9 mouse cellular contexts compared by ENCODE assay signal in the genomic region with DNA sequence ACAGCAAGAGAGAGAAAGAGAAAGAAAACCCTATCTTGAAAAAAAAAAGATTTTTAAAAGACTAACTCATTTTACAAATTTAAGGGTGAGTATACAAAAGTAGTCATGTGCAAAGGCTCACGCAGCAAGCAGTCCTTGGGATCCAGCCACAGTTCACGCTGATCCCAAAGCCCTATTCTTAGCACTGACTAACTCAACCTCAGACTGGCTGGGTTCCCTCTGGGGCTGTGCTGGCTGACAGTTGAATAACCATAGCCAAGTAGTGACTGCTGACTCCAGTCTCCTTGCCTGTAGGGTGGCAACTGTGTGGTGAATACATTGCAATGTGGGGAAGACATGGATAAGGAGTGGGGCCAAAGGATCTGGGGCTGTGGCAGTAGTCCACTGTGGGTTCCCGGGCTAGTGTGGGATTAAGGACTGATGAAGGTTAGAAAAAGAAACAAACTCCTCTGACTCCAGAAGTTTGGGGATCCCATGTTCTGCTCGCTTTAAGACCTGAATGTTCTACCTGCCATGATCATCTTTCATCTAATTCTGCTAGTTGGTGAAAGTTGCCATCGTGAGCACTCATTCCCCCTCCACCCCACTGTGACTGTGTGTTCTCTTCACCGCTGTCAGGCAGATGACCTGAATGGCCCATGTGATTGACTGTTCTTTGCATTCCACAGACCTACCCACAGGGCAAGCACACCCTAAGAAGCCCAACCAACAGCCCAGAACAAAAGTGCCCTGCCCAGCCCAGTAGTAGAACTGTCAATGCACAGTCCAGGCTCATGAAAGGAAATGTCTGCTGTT. TPM values are rescaled to one million over a fixed set of nuclear protein-coding genes. Genes with fewer than 3 reads are reported as not detected.
DNase-seq lines count a peak whose midpoint lies in the region; ATAC-seq and TF ChIP-seq lines count a peak whose summit lies in the region.
"Had no signal": no experiment of that assay in that cellular context is flagged by ENCODE, and none has a peak within 500 bp of the region (broad histone marks: within the 10 kb centered on the region; RNA-seq: fewer than 3 reads in every experiment).

No protein-coding gene starts in this region.

- H3K79me2 ChIP-seq in myocyte (ENCODE audit: control insufficient read depth, insufficient read depth) = no peaks in the 10 kb centered on the region

- no peak overlapping the region for H3K4me2 ChIP-seq in heart, embryonic 14.5 days (ENCODE audit: low read length)
- peak overlapping the region; percentile 41 for H3K4me2 ChIP-seq in myocyte (ENCODE audit: low read depth)
- no peak overlapping the region for H3K4me2 ChIP-seq in midbrain, embryonic 13.5 days (replicated peaks)
- no peak overlapping the region for H3K4me2 ChIP-seq in midbrain, embryonic 14.5 days (ENCODE audit: low read length)

- H3K9me3 ChIP-seq in heart, embryonic 14.5 days (ENCODE audit: control insufficient read depth, low read length) = no peaks in the 10 kb centered on the region
- H3K9me3 ChIP-seq in embryonic facial prominence, embryonic 10.5 days = no peaks in the 10 kb centered on the region
- H3K9me3 ChIP-seq in midbrain, embryonic 13.5 days = no peaks in the 10 kb centered on the region
- no peaks in the 10 kb centered on the region for H3K9me3 ChIP-seq in midbrain, embryonic 14.5 days (ENCODE audit: control insufficient read depth, low read length)

- peaks cover 53% of the 10 kb centered on the region for H3K36me3 ChIP-seq in heart, embryonic 14.5 days (ENCODE audit: control insufficient read depth, insufficient read depth, low read length)
- H3K36me3 ChIP-seq in myocyte (ENCODE audit: control insufficient read depth, insufficient read depth) = peaks cover 9% of the 10 kb centered on the region
- H3K36me3 ChIP-seq in embryonic facial prominence, embryonic 10.5 days (replicated peaks) = no peaks in the 10 kb centered on the region
- H3K36me3 ChIP-seq in midbrain, embryonic 13.5 days = peaks cover 5% of the 10 kb centered on the region; the same call in 1 of the 2 replicates
- no peaks in the 10 kb centered on the region for H3K36me3 ChIP-seq in midbrain, embryonic 14.5 days (ENCODE audit: control insufficient read depth, insufficient read depth, low read length)

- H3K4me1 ChIP-seq in lung, adult 2 months (ENCODE audit: control insufficient read depth, insufficient read depth, low read length) = no peaks in the 10 kb centered on the region; the same call in 1 of the 2 replicates
- H3K4me1 ChIP-seq in brown adipose tissue, adult 24 weeks (ENCODE audit: control insufficient read depth, insufficient read depth, insufficient read length, low read length) = peaks cover 21% of the 10 kb centered on the region
- H3K4me1 ChIP-seq in heart, embryonic 14.5 days (ENCODE audit: control insufficient read depth in 2 of 2, insufficient read depth in 2 of 2, low read length in 2 of 2) = peaks cover 7 to 18% of the 10 kb centered on the region in 2 experiments
- peaks cover 8% of the 10 kb centered on the region for H3K4me1 ChIP-seq in embryonic facial prominence, embryonic 10.5 days
- H3K4me1 ChIP-seq in midbrain, embryonic 13.5 days (replicated peaks) = peaks cover 8% of the 10 kb centered on the region
- peaks cover 5% of the 10 kb centered on the region; the same call in 1 of the 2 replicates for H3K4me1 ChIP-seq in midbrain, embryonic 14.5 days (ENCODE audit: control insufficient read depth, insufficient read depth, low read length)

- no peak overlapping the region for H3ac ChIP-seq in myocyte (ENCODE audit: control insufficient read depth, insufficient read length)

- no peak overlapping the region for H3K4me3 ChIP-seq in lung, adult 2 months (replicated peaks; ENCODE audit: extremely low read depth, low read depth, low read length)
- no peak overlapping the region for H3K4me3 ChIP-seq in brown adipose tissue, adult 24 weeks (ENCODE audit: insufficient read depth, low read depth, low read length)
- H3K4me3 ChIP-seq in heart, embryonic 14.5 days (ENCODE audit: control insufficient read depth in 1 of 2, insufficient read depth in 1 of 2, low read depth in 1 of 2, low read length in 2 of 2) = no peak overlapping the region
- H3K4me3 ChIP-seq in myocyte = no peak overlapping the region
- no peak overlapping the region for H3K4me3 ChIP-seq in embryonic facial prominence, embryonic 10.5 days
- no peak overlapping the region for H3K4me3 ChIP-seq in midbrain, embryonic 13.5 days (replicated peaks)
- no peak overlapping the region for H3K4me3 ChIP-seq in midbrain, embryonic 14.5 days (replicated peaks; ENCODE audit: low read depth, low read length)

- DNase-seq in lung, adult 18-20 months = peak; percentile 50 to 57
- no peak for DNase-seq in lung, adult 2 months
- DNase-seq in embryonic facial prominence, embryonic 10.5 days (ENCODE audit: low spot score) = no peak
- no peak for DNase-seq in midbrain, embryonic 14.5 days
- DNase-seq: kidney, postnatal 10 days had no signal

- no peak for TF ChIP-seq CTCF in lung, adult 2 months (IDR thresholded peaks at IDR 0.05; ENCODE audit: insufficient read depth, low read length)

- no peak for TF ChIP-seq POLR2A in lung, adult 2 months (IDR thresholded peaks at IDR 0.05; ENCODE audit: borderline replicate concordance, extremely low read depth, low read depth, low read length)
- no peak for TF ChIP-seq POLR2A in myocyte (IDR thresholded peaks at IDR 0.05; ENCODE audit: insufficient read length, low read depth)

- no peaks in the 10 kb centered on the region for H3K27me3 ChIP-seq in heart, embryonic 14.5 days (ENCODE audit: control insufficient read depth, insufficient read depth, low read length)
- no peaks in the 10 kb centered on the region for H3K27me3 ChIP-seq in myocyte (ENCODE audit: control insufficient read depth, insufficient read depth, insufficient read length)
- no peaks in the 10 kb centered on the region for H3K27me3 ChIP-seq in embryonic facial prominence, embryonic 10.5 days (replicated peaks; ENCODE audit: low read depth, poor library complexity, severe bottlenecking)
- no peaks in the 10 kb centered on the region for H3K27me3 ChIP-seq in midbrain, embryonic 13.5 days
- no peaks in the 10 kb centered on the region for H3K27me3 ChIP-seq in midbrain, embryonic 14.5 days (ENCODE audit: control insufficient read depth, insufficient read depth, low read length)

- H3K27ac ChIP-seq in brown adipose tissue, adult 24 weeks (replicated peaks; ENCODE audit: low read depth, low read length) = peak overlapping the region; percentile 90
- peak overlapping the region; percentile 74 for H3K27ac ChIP-seq in heart, embryonic 14.5 days (replicated peaks in 1 of 2; ENCODE audit: control insufficient read depth in 1 of 2, insufficient read depth in 1 of 2, low read depth in 2 of 2, low read length in 2 of 2)
- no peak overlapping the region for H3K27ac ChIP-seq in embryonic facial prominence, embryonic 10.5 days (replicated peaks)
- H3K27ac ChIP-seq in midbrain, embryonic 13.5 days = no peak overlapping the region
- H3K27ac ChIP-seq in midbrain, embryonic 14.5 days (replicated peaks; ENCODE audit: low read depth, low read length) = no peak overlapping the region

- H3K9ac ChIP-seq in heart, embryonic 14.5 days (ENCODE audit: low read length) = peak overlapping the region; percentile 25; the same call in 1 of the 2 replicates
- no peak overlapping the region for H3K9ac ChIP-seq in midbrain, embryonic 13.5 days (replicated peaks)
- no peak overlapping the region for H3K9ac ChIP-seq in midbrain, embryonic 14.5 days (replicated peaks; ENCODE audit: low read length)

- 74% methylated on average over 6 of the region's 6 CpGs for WGBS in lung, adult 2 months
- WGBS in heart, embryonic 14.5 days = 67% methylated on average over 6 of the region's 6 CpGs
- 79% methylated on average over 6 of the region's 6 CpGs for WGBS in embryonic facial prominence, embryonic 10.5 days
- 83% methylated on average over 6 of the region's 6 CpGs for WGBS in midbrain, embryonic 13.5 days
- WGBS in midbrain, embryonic 14.5 days = 87% methylated on average over 6 of the region's 6 CpGs

- ATAC-seq in heart, embryonic 14.5 days (ENCODE audit: insufficient number of reproducible peaks, insufficient read depth, low FRiP score, low read depth) = 0 out of 2 replicates have a peak, but pooled peaks have one; percentile 11
- ATAC-seq in midbrain, embryonic 13.5 days = no peak
- no peak for ATAC-seq in midbrain, embryonic 14.5 days (ENCODE audit: low FRiP score, low TSS enrichment)

TF ChIP-seq in myocyte, 11 proteins besides CTCF, POLR2A, EP300 and RAD21:
- TF ChIP-seq MYOD1 (IDR thresholded peaks at IDR 0.05; ENCODE audit: control insufficient read depth in 1 of 3, insufficient read length in 2 of 3, low read depth in 2 of 3) = peak in 1 of 3 experiments; percentile 28
- no peak for TF ChIP-seq MAX (IDR thresholded peaks at IDR 0.05; ENCODE audit: low read depth)

RNA-seq across cellular contexts. Expression of a gene that starts 2.2 kb away (rescaled TPM):
- polyA plus RNA-seq in lung, adult 2 months (2012; rRNA removed) = 6.6 and 9.5 TPM in 2 replicates
- polyA plus RNA-seq in brown adipose tissue, adult 24 weeks (2012; ENCODE audit: insufficient read depth, insufficient read length, missing spikeins) = 7.1 and 12.7 TPM in 2 replicates
- polyA plus RNA-seq in heart, embryonic 14.5 days (2014; fragmentation: Nextera tagmentation; extraction: Ambion mirVana) = 10.1 and 14.4 TPM in 2 replicates
- 14.7 TPM for polyA plus RNA-seq in myocyte (2012; fragmentation: generic; extraction: Trizol)
- polyA plus RNA-seq in embryonic facial prominence, embryonic 10.5 days (2016; fragmentation: Nextera tagmentation; extraction: Ambion mirVana) = 15.1 and 15.8 TPM in 2 replicates
- polyA plus RNA-seq in midbrain, embryonic 13.5 days (2015; fragmentation: Nextera tagmentation; extraction: Ambion mirVana) = 15.2 and 15.4 TPM in 2 replicates
- 11.0 and 22.9 TPM in 2 replicates for polyA plus RNA-seq in midbrain, embryonic 14.5 days (2014; fragmentation: Nextera tagmentation; extraction: Ambion mirVana)

RNA-seq across cellular contexts. Expression of a gene that starts 32.9 kb away (rescaled TPM):
- 22.5 and 24.1 TPM in 2 replicates for polyA plus RNA-seq in lung, adult 2 months (2012; rRNA removed)
- polyA plus RNA-seq in brown adipose tissue, adult 24 weeks (2012; ENCODE audit: insufficient read depth, insufficient read length, missing spikeins) = 17.1 and 29.6 TPM in 2 replicates
- polyA plus RNA-seq in heart, embryonic 14.5 days (2014; fragmentation: Nextera tagmentation; extraction: Ambion mirVana) = 23.7 and 26.9 TPM in 2 replicates
- polyA plus RNA-seq in myocyte (2012; fragmentation: generic; extraction: Trizol) = 61.7 TPM
- 3.0 and 3.9 TPM in 2 replicates for polyA plus RNA-seq in embryonic facial prominence, embryonic 10.5 days (2016; fragmentation: Nextera tagmentation; extraction: Ambion mirVana)
- 4.8 and 5.9 TPM in 2 replicates for polyA plus RNA-seq in midbrain, embryonic 13.5 days (2015; fragmentation: Nextera tagmentation; extraction: Ambion mirVana)
- polyA plus RNA-seq in midbrain, embryonic 14.5 days (2014; fragmentation: Nextera tagmentation; extraction: Ambion mirVana) = 4.0 and 5.8 TPM in 2 replicates

Comparison
In these comparisons a context has a peak if more than half of its experiments do, and no peak if none do; other contexts are left out.
1. DNase-seq: peak in lung, adult 18-20 months (2 of 2); none in lung, adult 2 months (single experiment), embryonic facial prominence, embryonic 10.5 days (single experiment) and midbrain, embryonic 14.5 days (single experiment).
2. H3K27ac ChIP-seq: peak in brown adipose tissue, adult 24 weeks (single experiment) and heart, embryonic 14.5 days (2 of 2); none in embryonic facial prominence, embryonic 10.5 days (single experiment), midbrain, embryonic 13.5 days (single experiment) and midbrain, embryonic 14.5 days (single experiment).